Mouse (Mus musculus) neural tube, embryonic 14.5 days (tissue): Measurements from ENCODE around the gene Cxcl10. TPM values are rescaled to one million over a fixed set of nuclear protein-coding genes. Genes with fewer than 3 reads are reported as not detected.

ENCODE experiments used
- ATAC-seq: fragments of 200-750 bp; cut with Nextera tagmentation; 2 replicates; pipeline ENCODE4 v1.8.0; 2017; ENCODE audit warnings: low read depth, mild to moderate bottlenecking, moderate TSS enrichment, moderate library complexity
- H3K27ac ChIP-seq: fragments of 300-500 bp; sonication (generic); 2 replicates; pipeline ENCODE4 v1.5.1; 2014; ENCODE audit warnings: low read depth, mild to moderate bottlenecking, control low read depth, low read length, moderate library complexity, mixed read lengths
- H3K27me3 ChIP-seq: fragments of 300-500 bp; sonication (generic); 2 replicates; pipeline ENCODE4 v1.6.1; 2014; ENCODE audit warnings: low read length; ENCODE audit not compliant: control insufficient read depth, insufficient read depth
- H3K36me3 ChIP-seq: fragments of 300-500 bp; sonication (generic); 2 replicates; pipeline ENCODE4 v1.6.1; 2014; ENCODE audit warnings: low read length, mixed read lengths; ENCODE audit not compliant: control insufficient read depth, insufficient read depth
- H3K4me1 ChIP-seq: fragments of 300-500 bp; sonication (generic); 2 replicates; pipeline ENCODE4 v1.6.1; 2014; ENCODE audit warnings: low read length; ENCODE audit not compliant: control insufficient read depth, insufficient read depth
- H3K4me2 ChIP-seq: fragments of 300-500 bp; sonication (generic); 2 replicates; pipeline ENCODE4 v1.6.1; 2014; ENCODE audit warnings: mild to moderate bottlenecking, low read depth, low read length, control low read depth
- H3K4me3 ChIP-seq: fragments of 300-500 bp; sonication (generic); 2 replicates; pipeline ENCODE4 v1.5.1; 2014; ENCODE audit warnings: low read depth, low read length, control low read depth, mixed read lengths
- H3K9ac ChIP-seq: fragments of 300-500 bp; sonication (generic); replicated peaks from 2 replicates; pipeline ENCODE4 v1.6.1; 2014; ENCODE audit warnings: low read depth, mild to moderate bottlenecking, control low read depth, low read length, mixed read lengths
- H3K9me3 ChIP-seq: fragments of 300-500 bp; sonication (generic); 2 replicates; pipeline ENCODE4 v1.6.1; 2016; ENCODE audit warnings: low read length; ENCODE audit not compliant: control insufficient read depth
- WGBS: fragments of 180-500 bp; shearing (Covaris S2); extraction: QIAGEN DNeasy Blood & Tissue Kit; methylation state at CpG from one replicate; pipeline ENCODE4 v1.1.7; 2014; 5-methylcytosine and 5-hydroxymethylcytosine counted together
- polyA plus RNA-seq: library from polyadenylated mRNA; unstranded; fragments of >200 nt; fragmentation: Nextera tagmentation; extraction: Ambion mirVana; gene quantifications from 2 replicates; pipeline ENCODE4 v1.2.1, GENCODE M21; 2014

The Cxcl10 gene
- polyA plus RNA-seq, 1 experiment from 2014 or later, result not detected

DNA sequence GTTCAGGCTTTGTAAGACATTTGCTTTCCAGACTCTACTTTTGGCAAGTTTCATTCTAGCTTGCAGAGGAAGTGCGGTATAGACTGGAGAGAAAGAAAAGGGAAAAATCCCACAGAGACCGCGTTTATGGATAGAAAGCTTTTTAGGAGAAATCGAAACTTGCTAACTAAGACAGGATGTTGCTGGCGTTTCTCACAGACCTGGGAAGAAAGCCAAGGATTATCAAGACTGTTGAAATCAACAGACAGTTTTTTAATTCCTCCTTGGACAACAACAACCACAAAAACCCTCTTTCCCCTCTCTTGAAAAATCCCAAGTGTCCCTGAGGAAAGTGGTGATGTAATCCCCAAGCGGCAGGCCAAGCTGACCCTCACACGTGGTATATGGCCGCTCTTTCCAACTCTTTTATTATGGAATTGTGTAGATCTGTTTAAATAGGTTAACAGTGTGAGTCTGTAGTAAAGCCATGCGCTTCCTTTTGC is 16.3 kb downstream of the Cxcl10 start:
- Histone ChIP-seq H3K9ac (no peak overlapping the region), H3K4me2 (no peak overlapping the region), H3K4me1 (no peaks in the 10 kb centered on the region), H3K36me3 (no peaks in the 10 kb centered on the region), H3K27me3 (no peaks in the 10 kb centered on the region), H3K9me3 (no peaks in the 10 kb centered on the region), H3K4me3 (no peak overlapping the region), H3K27ac (no peak overlapping the region)
- WGBS, result 70% methylated on average over 9 of the region's 9 CpGs
- no peak for ATAC-seq

DNA sequence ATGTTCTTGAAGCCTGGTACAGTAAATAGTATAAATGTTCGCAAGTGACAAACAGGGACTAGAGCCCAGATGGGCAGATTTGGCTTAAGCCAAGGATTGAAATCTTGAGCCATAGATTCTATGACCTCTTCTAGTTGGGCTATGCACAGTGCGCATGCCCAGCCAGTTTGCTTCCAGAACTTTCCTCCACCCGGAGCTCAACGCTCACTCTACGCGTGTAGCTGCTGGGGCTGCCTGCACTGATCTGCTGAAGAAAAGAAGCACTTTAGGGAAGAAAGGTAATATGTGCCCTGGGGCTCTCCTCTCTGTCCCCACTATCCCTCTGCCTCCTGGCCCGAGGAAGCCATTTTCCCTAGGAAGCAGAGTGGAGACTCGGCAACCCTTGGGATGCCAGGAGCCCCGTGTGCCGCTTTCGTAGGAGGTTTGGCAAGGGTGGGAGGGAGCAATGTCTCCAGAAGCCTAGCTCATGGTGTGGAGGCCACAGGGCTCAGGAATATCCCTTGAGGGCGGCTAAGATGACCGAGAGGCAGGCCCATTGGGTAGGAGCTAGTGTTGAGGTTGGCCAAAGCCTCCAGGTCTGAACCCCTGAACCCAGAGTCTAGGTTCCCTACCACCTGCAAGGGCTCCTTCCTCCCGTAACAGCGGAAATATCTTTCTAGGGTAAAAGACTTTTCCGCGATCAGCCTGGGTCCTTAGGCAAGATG is 16.9 kb downstream of the Cxcl10 start, which contains the start of gene Art3:
Art3 (plus strand) TSS at position 193 of the 704 bp plus-strand sequence.
- no peak for ATAC-seq
- Histone ChIP-seq H3K4me3 (no peak within 1 kb of the TSS), H3K4me1 (no peaks in the 10 kb centered on the region), H3K4me2 (no peak within 1 kb of the TSS), H3K27ac (no peak within 1 kb of the TSS), H3K27me3 (no peaks in the 10 kb centered on the region), H3K9ac (no peak within 1 kb of the TSS), H3K9me3 (no peaks in the 10 kb centered on the region), H3K36me3 (no peaks in the 10 kb centered on the region)
- WGBS, result 93% methylated on average over 17 of the region's 17 CpGs

DNA sequence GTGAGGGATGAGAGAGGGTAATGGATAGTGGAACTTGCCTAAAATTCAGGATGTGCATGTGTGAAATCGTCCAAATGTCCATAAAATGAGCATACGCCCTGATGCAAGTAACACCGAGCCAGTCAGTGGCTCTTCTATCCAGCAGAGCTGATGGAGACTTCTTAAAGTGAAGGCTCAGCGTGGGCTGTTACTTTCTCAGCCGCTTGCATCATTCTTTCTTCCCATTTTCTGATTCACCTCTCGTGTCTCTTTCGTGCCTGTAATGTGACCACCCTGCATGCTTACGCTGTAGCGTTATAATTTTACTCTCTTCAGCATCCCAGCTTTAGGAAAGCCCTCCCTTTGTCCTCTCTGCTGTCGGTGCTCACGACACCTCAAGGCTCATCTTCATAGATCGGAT is 17.6 kb downstream of the Cxcl10 start:
- no peak overlapping the region for H3K27ac ChIP-seq
- no peaks in the 10 kb centered on the region for H3K27me3 ChIP-seq
- H3K36me3 ChIP-seq, result no peaks in the 10 kb centered on the region
- H3K9me3 ChIP-seq, result no peaks in the 10 kb centered on the region
- ATAC-seq, result no peak
- no peak overlapping the region for H3K4me2 ChIP-seq
- WGBS, result 91% methylated on average over 12 of the region's 12 CpGs
- H3K4me1 ChIP-seq, result no peaks in the 10 kb centered on the region
- H3K4me3 ChIP-seq, result no peak overlapping the region
- H3K9ac ChIP-seq, result no peak overlapping the region

DNA sequence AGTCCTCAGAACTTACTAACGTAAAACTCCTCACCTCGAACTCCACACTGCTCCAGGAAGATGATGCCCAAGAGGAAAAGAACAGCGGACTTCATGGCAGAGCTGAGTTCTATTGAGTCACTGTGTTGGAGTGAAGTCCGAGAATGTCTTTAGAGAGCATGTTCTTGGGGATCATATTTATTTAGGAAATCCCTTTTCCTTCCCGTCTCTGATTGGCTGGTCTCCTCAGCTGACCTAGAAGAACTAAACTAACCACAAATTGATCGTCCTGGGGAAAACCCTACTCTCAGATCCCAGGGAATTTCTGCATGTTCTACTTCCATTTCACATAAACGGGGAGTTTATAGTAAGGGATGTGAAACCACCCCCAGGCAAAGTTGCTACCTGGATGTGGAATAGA is 20.8 kb downstream of the Cxcl10 start, which contains the start of gene Cxcl9:
Cxcl9 (minus strand) TSS at position 151 of the 400 bp plus-strand sequence.
- WGBS, result 87% methylated on average over 7 of the region's 7 CpGs

DNA sequence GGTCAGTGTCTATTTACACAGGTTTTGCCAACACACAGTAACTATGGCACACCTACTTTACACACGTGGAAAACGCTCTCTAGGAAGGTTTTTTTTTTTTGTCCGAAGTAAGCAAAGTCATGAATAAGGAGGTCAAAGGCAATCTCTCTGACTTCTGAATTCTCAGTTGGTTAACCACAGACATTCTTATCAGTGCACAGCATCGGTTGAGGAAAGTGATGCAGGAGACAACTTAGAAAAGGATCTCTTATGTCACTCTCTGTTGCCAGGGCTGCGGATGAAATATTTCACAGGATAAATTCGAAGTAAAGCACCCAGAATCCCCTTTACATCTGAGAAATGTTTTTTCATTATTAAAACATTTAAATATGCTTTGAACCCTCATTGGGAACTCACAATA is 21.3 kb downstream of the Cxcl10 start:
- H3K27me3 ChIP-seq, result no peaks in the 10 kb centered on the region
- no peaks in the 10 kb centered on the region for H3K36me3 ChIP-seq
- no peak overlapping the region for H3K27ac ChIP-seq
- H3K4me3 ChIP-seq, result no peak overlapping the region
- no peak overlapping the region for H3K4me2 ChIP-seq
- no peak for ATAC-seq
- H3K4me1 ChIP-seq, result no peaks in the 10 kb centered on the region
- 80% methylated on average over 6 of the region's 6 CpGs for WGBS
- no peaks in the 10 kb centered on the region for H3K9me3 ChIP-seq
- H3K9ac ChIP-seq, result no peak overlapping the region

More for the DNA sequence above, 20.8 kb downstream of the Cxcl10 start, which contains the start of gene Cxcl9:
- Histone ChIP-seq H3K4me1 (no peaks in the 10 kb centered on the region), H3K27me3 (no peaks in the 10 kb centered on the region), H3K4me2 (no peak within 1 kb of the TSS), H3K9ac (no peak within 1 kb of the TSS), H3K36me3 (no peaks in the 10 kb centered on the region), H3K27ac (no peak within 1 kb of the TSS), H3K4me3 (no peak within 1 kb of the TSS), H3K9me3 (no peaks in the 10 kb centered on the region)
- no peak for ATAC-seq

DNA sequence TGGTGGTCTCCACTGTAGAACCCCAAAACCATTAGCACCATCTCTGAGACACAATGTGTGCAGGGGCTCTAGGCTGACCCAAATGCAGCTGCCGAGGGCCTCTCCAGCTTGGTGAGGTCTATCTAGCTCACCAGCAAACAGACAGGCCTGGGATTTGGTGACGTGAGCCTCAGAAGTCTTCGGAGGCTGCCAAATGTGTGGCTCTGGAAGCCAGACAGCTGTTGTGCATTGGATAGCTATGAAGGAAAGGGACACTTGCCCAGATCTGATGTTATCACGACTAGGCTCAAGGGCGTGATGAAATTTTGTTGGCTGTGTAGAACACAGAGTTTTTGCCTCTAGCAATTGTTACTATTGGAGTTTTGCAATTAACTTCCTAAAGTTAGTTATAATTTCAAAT is 25.4 kb downstream of the Cxcl10 start:
- no peak overlapping the region for H3K9ac ChIP-seq
- no peak overlapping the region for H3K27ac ChIP-seq
- ATAC-seq, result no peak
- H3K27me3 ChIP-seq, result no peaks in the 10 kb centered on the region
- no peaks in the 10 kb centered on the region for H3K4me1 ChIP-seq
- H3K36me3 ChIP-seq, result no peaks in the 10 kb centered on the region
- H3K4me3 ChIP-seq, result no peak overlapping the region
- no peak overlapping the region for H3K4me2 ChIP-seq
- 89% methylated on average over 5 of the region's 5 CpGs for WGBS
- H3K9me3 ChIP-seq, result no peaks in the 10 kb centered on the region

DNA sequence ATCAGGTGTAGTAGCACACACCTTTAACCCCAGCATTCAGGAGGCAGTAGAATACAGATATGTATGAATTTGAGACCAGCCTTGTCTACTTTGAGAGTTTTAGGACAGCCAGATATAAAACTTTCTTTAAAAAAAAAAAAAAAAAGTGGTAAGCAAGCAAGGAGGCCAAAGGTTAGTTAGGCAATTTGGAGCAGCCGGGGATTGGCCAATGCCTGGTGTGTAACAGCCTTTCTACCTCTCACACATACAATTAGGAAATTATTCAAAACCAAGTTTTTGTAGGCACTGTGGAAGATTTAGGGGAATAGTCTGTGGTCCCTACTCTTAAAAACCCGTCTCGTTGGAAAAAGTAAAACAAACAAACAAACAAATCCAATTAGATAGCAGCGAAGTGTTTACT is 26.1 kb downstream of the Cxcl10 start:
- Histone ChIP-seq H3K36me3 (no peaks in the 10 kb centered on the region), H3K4me2 (no peak overlapping the region), H3K9ac (no peak overlapping the region), H3K9me3 (no peaks in the 10 kb centered on the region), H3K4me3 (no peak overlapping the region), H3K27ac (no peak overlapping the region), H3K4me1 (no peaks in the 10 kb centered on the region), H3K27me3 (no peaks in the 10 kb centered on the region)
- 91% methylated on average over 4 of the region's 4 CpGs for WGBS
- no peak for ATAC-seq

DNA sequence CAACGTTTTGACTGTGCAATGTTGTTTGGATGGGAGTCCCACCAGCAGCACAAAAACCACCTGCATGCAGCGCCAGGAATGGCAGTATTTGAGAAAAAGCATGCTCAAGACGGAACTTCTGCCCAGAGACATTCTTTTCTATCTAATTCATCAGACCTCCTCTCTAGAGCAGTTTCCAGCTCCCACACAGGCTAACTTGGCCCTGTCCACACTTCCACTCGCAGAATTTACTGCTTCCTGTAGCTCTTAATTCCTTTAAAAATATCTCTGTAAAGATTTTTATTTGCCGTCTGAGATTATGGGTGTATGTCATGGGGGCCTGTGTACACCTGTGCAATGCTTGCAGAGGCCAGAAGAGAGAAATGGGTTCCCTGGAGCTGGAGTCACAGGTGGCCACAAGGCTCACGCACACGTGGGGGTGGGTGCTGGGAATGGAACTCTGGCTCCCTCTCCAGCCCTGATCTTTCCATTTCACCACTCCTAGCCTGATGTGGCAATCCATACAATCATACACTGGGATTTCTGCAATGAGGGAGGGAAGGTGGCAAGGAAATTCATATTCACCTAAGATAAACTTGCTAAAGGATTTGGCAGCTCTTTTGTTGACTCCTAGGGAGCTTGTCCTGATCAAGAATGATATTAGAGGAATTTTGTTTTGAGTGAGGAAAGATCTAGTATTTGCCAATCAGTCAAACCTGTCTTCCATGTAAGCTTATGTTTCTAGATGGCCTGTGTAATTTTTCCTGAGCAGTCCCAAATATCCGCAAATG is 26.9 kb downstream of the Cxcl10 start:
- H3K4me1 ChIP-seq, result no peaks in the 10 kb centered on the region
- no peak overlapping the region for H3K4me3 ChIP-seq
- H3K4me2 ChIP-seq, result no peak overlapping the region
- WGBS, result 78% methylated on average over 8 of the region's 8 CpGs
- H3K9me3 ChIP-seq, result no peaks in the 10 kb centered on the region
- no peak overlapping the region for H3K27ac ChIP-seq
- no peaks in the 10 kb centered on the region for H3K27me3 ChIP-seq
- no peaks in the 10 kb centered on the region for H3K36me3 ChIP-seq
- H3K9ac ChIP-seq, result no peak overlapping the region
- no peak for ATAC-seq

DNA sequence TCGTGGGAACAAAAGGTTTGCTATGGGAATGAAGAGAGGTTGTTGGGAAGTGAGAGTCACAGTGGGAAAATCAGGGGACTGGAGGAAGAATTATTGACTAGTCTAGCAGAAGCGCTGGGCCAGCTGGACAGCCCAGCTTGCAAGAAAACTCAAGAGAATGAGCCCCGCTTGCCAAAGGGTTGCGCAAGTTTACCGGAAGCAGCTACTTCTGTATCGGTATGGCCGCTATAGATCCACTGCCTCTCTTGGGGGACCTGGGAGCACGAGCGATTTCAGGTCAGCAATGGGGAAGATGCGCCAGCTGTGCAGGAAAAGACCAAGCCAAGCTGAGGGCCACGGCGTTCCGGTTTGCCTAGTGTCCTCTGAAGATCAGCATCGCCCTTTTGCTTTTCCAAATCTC is 30.1 kb downstream of the Cxcl10 start:
- 91% methylated on average over 14 of the region's 14 CpGs for WGBS
- Histone ChIP-seq H3K36me3 (no peaks in the 10 kb centered on the region), H3K4me1 (no peaks in the 10 kb centered on the region), H3K4me3 (no peak overlapping the region), H3K27ac (no peak overlapping the region), H3K9ac (no peak overlapping the region), H3K4me2 (no peak overlapping the region), H3K27me3 (no peaks in the 10 kb centered on the region), H3K9me3 (no peaks in the 10 kb centered on the region)
- ATAC-seq, result no peak
